Mouse (Mus musculus): ENCODE results near the gene Ckap5.

Gene Ckap5

GRCm38 (mm10) chr2:91526294-91527146 is at the start of gene Ckap5:
Ckap5 (plus strand) TSS chr2:91526762.
- in situ Hi-C loops (cut with MboI; ENCODE audit: unreplicated experiment in 2 of 2) = loop anchor here in 1 of 2 experiments (25.0 kb wide), 1 partner anchor 1911 kb away; no protein-coding TSS in a partner anchor

- in situ Hi-C loops (cut with MboI; ENCODE audit: unreplicated experiment in 2 of 2) = loop anchor here in 1 of 2 experiments (25.0 kb wide), 1 partner anchor 615 kb away; no protein-coding TSS in a partner anchor
Observed at GRCm38 (mm10) chr2:91476841-91477240, 49.7 kb upstream of the Ckap5 start.

GRCm38 (mm10) chr2:91480399-91480801 is 46.2 kb upstream of the Ckap5 start:
- in situ Hi-C loops (cut with MboI; ENCODE audit: unreplicated experiment in 2 of 2) = loop anchor here (5.0 to 25.0 kb wide), 4 partner anchors 193 to 618 kb away; partner anchors contain the start of gene Mybpc3 (in 2 of the 2)

GRCm38 (mm10) chr2:91480805-91481514 is 45.6 kb upstream of the Ckap5 start:
- in situ Hi-C loops (cut with MboI; ENCODE audit: unreplicated experiment in 2 of 2) = loop anchor here (5.0 to 25.0 kb wide), 4 partner anchors 194 to 619 kb away; partner anchors contain the start of gene Mybpc3 (in 2 of the 2)

- in situ Hi-C loops (cut with MboI; ENCODE audit: unreplicated experiment in 2 of 2) = loop anchor here (5.0 to 25.0 kb wide), 4 partner anchors 197 to 622 kb away; partner anchors contain the start of gene Mybpc3 (in 2 of the 2)
Observed at GRCm38 (mm10) chr2:91484698-91485097, 41.9 kb upstream of the Ckap5 start.

GRCm38 (mm10) chr2:91485256-91485655 is 41.3 kb upstream of the Ckap5 start:
- in situ Hi-C loops (cut with MboI; ENCODE audit: unreplicated experiment in 2 of 2) = loop anchor here (10.0 to 25.0 kb wide), 2 partner anchors 370 to 623 kb away; partner anchors contain the start of gene Mybpc3 (in 2 of the 2)

GRCm38 (mm10) chr2:91487295-91487694 is 39.3 kb upstream of the Ckap5 start:
- in situ Hi-C loops (cut with MboI; ENCODE audit: unreplicated experiment in 2 of 2) = loop anchor here (10.0 to 25.0 kb wide), 2 partner anchors 372 to 625 kb away; partner anchors contain the start of gene Mybpc3 (in 2 of the 2)

GRCm38 (mm10) chr2:91492071-91492635 is 34.4 kb upstream of the Ckap5 start:
- in situ Hi-C loops (cut with MboI; ENCODE audit: unreplicated experiment in 2 of 2) = loop anchor here in 1 of 2 experiments (25.0 kb wide), 1 partner anchor 630 kb away; no protein-coding TSS in a partner anchor

GRCm38 (mm10) chr2:91493981-91494380 is 32.6 kb upstream of the Ckap5 start:
- in situ Hi-C loops (cut with MboI; ENCODE audit: unreplicated experiment in 2 of 2) = loop anchor here in 1 of 2 experiments (25.0 kb wide), 1 partner anchor 632 kb away; no protein-coding TSS in a partner anchor

GRCm38 (mm10) chr2:91498093-91498719 is 28.4 kb upstream of the Ckap5 start:
- in situ Hi-C loops (cut with MboI; ENCODE audit: unreplicated experiment in 2 of 2) = loop anchor here in 1 of 2 experiments (25.0 kb wide), 1 partner anchor 636 kb away; no protein-coding TSS in a partner anchor

- in situ Hi-C loops (cut with MboI; ENCODE audit: unreplicated experiment in 2 of 2) = no loop called here
Observed at GRCm38 (mm10) chr2:91508076-91508475, 18.5 kb upstream of the Ckap5 start.

- in situ Hi-C loops (cut with MboI; ENCODE audit: unreplicated experiment in 2 of 2) = no loop called here
Observed at GRCm38 (mm10) chr2:91517186-91517585, 9.4 kb upstream of the Ckap5 start.

GRCm38 (mm10) chr2:91527147-91527486 is 555 bp downstream of the Ckap5 start:
- in situ Hi-C loops (cut with MboI; ENCODE audit: unreplicated experiment in 2 of 2) = loop anchor here in 1 of 2 experiments (25.0 kb wide), 1 partner anchor 1910 kb away; no protein-coding TSS in a partner anchor

GRCm38 (mm10) chr2:91537588-91538205 is 11.1 kb downstream of the Ckap5 start:
- in situ Hi-C loops (cut with MboI; ENCODE audit: unreplicated experiment in 2 of 2) = loop anchor here in 1 of 2 experiments (25.0 kb wide), 1 partner anchor 1900 kb away; no protein-coding TSS in a partner anchor

- in situ Hi-C loops (cut with MboI; ENCODE audit: unreplicated experiment in 2 of 2) = no loop called here
Observed at GRCm38 (mm10) chr2:91568125-91568524, 41.6 kb downstream of the Ckap5 start.

- in situ Hi-C loops (cut with MboI; ENCODE audit: unreplicated experiment in 2 of 2) = no loop called here
Observed at GRCm38 (mm10) chr2:91580894-91581293, 54.3 kb downstream of the Ckap5 start.

GRCm38 (mm10) chr2:91586242-91586641 is 59.7 kb downstream of the Ckap5 start:
- in situ Hi-C loops (cut with MboI; ENCODE audit: unreplicated experiment in 2 of 2) = no loop called here

GRCm38 (mm10) chr2:91600475-91600874 is 73.9 kb downstream of the Ckap5 start:
- in situ Hi-C loops (cut with MboI; ENCODE audit: unreplicated experiment in 2 of 2) = loop anchor here in 1 of 2 experiments (5.0 kb wide), 1 partner anchor 322 kb away; no protein-coding TSS in a partner anchor

GRCm38 (mm10) chr2:91602389-91602788 is 75.8 kb downstream of the Ckap5 start:
- in situ Hi-C loops (cut with MboI; ENCODE audit: unreplicated experiment in 2 of 2) = loop anchor here in 1 of 2 experiments (5.0 kb wide), 1 partner anchor 320 kb away; no protein-coding TSS in a partner anchor
